Mouse (Mus musculus) telencephalon, adult 2 months (tissue): ENCODE measurements at regions not wholly inside any gene's neighbourhood (a gene's known extent, or its start where the extent isn't known, plus 50 kb on each side); places are given as distances from the start of the nearest gene placed in this dataset.

Experiments used
- DNase-seq: peaks from one replicate; pipeline ENCODE4 v3.0.0-alpha.2; 2011; ENCODE audit warnings: low read depth, low spot score

DNA sequence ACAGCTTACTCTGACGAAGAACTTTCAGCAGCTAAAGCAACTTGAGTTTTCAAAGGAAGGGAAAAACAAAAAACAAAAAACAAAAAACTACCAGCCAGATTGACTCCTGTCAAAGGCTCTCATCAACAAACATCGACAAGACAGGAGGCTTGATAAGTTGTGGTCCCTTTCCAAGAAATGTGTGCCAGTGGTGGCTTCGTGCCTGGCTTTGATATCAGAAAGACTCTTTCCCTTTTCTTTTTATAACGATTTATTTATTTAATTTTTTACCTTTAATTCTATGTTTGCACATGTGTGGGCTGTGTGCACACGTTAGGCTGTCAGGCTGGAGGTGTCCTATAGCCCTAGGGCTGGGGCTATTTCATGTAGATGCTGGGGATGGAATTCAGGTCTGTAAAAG, 60.4 kb downstream of the Dact1 start:
- no peak for DNase-seq

DNA sequence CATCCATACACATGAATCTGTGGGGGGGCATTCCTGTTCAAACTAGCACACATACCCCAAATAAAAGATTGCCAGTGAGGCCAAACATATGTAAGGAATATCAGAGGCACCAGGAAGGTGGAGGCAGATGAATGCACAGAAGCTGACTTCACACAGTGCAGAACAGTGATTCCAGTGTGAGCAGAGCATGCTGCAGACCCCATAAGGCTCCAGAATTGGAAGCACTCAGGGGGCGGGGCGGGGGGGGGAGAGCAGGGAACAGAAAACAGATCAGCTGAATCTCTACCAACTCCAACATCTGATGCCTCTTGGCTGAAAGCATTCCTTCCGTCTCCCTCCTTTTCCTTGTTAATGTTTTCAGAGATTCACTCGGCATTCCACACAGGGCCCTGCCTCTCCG, 62.3 kb downstream of the Dact1 start:
- DNase-seq, result no peak

DNA sequence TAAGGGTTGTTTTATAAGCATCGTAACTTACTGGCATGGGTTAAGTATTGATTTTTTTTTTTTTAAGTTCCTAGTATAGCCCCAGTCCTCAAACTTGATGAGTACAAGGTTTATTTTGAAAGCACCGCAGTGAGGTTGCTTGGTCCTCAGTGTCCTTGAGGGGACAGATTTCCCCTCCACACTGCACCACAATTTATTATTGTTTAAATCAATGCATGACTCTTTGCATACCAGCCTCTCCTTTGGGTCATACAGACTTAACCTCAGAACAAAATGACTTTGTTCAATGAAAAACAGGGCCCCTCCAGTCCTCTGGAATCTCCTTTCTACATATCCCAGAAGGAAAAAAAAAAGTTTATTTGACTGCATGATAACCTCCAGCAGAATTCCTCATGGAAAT, 63.9 kb downstream of the Dact1 start:
- DNase-seq, result no peak

GRCm38 (mm10) chr12:71376446-71376845, 66.8 kb downstream of the Dact1 start:
- no peak for DNase-seq

DNA sequence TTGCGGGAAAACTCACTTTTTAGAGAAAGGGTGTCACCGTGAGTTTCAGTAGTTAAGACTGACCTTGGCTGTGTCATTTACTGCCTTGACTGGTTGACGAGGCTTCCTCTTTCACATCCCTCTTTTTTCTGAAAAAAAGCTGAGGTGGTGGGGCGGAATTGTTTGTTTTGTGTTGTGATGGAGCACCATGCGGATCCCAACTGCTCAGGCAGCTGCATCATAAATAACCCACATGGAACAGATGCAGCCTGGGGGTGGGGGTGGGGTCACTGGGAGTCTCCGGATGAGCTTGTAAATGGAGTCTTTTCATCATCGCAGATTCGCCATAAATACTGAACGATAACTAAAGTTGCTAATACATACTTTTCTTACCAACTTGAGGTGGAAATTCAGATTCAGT, 67.3 kb downstream of the Dact1 start:
- DNase-seq, result no peak

GRCm38 (mm10) chr12:71379626-71380423, 70.1 kb downstream of the Dact1 start:
- no peak for DNase-seq

- DNase-seq, result no peak
Measured at GRCm38 (mm10) chr12:71380424-71380761, 70.7 kb downstream of the Dact1 start.

DNA sequence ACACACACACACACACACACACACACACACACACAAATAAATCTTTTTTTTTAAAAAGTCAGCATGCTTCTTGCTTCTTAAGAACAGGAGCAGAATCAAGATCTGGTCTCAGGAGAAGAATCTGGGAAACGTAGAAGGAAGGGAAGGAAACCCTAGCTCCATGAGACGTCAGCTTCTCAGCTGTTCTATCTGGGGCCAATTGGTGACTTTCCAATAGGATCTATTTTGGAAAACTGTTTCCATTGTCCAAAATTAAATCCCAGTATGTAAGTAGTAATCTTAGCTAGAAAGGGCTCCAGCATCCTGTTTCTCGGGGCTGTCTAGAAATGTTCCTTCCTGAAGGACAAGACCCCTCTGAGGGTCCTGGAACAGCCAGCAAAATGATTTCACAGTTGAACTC, 76.6 kb downstream of the Dact1 start:
- no peak for DNase-seq

DNA sequence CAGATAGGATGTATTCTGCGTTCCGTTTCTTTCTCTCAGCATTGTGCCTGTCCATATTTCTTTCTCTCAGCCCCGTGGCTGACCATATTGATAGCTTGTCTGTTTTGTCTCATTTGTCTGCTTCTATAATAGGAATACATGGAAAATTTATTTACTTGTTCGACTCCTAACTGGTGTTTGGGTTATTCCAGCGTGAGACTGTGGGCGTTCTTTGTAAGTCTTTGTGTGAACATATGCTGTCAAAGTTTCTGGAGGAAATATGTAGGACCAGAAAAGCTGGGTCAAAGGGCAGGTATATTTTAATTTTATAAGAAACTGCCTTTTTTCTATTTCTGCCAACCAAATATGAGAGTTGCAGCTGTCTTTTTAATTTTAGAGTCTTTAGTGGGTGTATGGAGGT, 81.8 kb downstream of the Dact1 start:
- peak; percentile 38 for DNase-seq

DNA sequence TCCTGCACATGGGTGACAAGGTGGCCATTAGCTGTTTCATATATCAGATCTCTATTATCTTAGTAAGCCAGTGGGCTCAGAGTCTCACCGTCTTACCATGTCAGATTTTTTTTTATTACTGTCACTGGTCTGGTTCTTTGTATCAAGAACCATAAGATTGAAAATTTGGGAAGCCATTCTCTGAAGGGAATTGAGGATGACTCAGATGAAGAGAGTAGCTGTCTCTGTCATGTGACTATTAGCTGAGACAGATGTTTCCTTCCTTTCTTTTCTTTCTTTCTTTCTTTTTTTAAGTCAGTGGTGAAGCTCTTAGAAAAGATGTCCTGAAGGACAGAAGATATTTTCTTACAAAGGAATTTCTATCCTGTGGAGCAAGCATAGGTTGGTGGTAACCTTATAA, 84.1 kb downstream of the Dact1 start:
- DNase-seq, result no peak

DNA sequence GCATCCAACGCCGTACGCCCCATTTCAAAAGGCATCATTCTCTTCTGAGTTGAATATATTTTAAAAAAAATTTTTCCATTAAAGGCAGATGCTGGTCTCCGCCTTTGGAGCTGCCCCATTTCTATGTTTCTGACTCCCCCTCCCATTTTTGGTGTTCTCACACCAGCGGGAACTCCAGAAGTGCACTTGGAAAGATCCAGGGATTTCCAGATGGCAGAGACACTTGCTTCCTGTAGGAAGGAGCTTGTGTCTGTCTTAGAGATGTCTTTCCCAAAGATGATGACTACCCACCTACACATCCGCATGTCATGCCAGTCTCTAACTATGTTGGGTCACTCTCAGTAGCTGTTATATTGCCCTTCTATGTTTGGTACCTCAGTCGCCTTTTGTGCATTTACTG, 87.8 kb downstream of the Dact1 start:
- DNase-seq, result no peak

GRCm38 (mm10) chr12:71398701-71399100, 89.0 kb downstream of the Dact1 start:
- no peak for DNase-seq

DNA sequence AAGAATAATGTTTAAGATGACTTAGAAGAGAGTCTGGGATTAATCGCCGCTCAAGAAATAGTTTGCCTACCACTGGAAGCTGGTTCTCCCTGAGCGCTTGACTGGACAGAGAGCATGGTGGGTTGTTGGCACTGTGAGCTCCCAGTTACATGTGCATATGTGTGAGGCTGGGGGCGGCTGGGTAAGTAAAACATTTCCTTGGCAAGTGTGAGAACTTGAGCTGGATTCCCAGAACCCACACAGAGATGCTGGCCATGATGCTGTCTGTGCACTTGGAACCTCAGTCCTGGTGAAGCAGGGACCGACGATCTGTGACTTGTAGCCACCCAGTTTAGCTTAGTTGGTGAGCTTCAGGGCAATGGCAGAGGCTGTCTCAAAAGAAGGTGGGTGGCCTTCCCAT, 90.5 kb downstream of the Dact1 start:
- DNase-seq, result no peak

DNA sequence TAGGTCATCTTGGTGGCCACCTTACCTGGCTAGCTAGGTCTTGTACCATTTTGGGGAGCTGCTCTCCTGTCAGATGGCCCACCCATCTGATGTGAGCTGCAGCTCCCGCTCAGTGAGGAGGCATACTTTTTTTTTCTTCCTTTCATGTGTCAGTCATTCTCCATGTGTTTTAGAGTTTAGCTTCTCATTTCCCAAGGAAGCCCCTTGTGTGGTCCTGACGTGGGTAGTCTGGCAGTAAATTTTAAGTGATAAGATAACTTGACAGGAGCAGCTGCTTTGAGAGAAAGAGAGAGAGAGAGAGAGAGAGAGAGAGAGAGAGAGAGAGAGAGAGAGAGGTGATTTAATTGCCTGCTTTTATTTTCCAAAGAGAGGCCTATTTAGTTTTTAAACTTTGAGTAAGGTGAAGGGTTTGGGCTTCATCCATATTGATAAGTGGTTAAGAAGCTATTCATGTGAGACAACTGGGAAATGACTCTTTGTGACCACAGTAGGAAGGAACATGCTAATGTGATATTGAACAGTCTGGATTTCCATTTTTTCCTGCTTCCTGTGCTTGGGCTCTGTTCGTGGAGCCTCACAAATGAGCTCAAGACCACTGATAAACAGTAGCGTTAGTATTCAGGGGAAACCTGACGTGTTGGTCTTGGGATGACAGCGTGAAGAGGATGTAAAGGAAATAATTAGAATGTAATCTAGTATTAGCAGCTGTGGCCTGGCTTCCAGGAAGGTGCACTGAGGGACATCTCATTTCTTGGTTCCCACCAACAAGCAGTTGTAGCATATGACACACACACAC, 92.1 kb downstream of the Dact1 start:
- no peak for DNase-seq

DNA sequence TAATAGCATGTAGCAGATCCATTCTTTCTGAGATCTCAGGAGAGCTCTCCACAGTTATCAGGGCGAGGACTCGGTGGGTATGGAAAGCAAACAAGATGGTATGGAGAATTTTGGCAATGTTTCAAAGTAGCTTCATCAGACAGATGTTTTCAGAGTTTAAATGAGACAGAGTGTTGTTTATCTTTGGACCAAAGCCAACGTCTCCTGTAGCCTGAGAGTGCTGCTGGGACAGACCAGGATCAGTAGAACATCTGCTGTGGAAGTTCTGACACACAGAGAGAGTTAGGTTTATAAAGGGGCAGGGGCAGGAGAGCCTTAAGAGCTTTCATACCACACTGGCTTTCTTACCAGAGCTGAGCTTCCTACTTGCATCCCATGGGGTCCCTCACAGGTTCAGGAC, 97.6 kb downstream of the Dact1 start:
- no peak for DNase-seq

DNA sequence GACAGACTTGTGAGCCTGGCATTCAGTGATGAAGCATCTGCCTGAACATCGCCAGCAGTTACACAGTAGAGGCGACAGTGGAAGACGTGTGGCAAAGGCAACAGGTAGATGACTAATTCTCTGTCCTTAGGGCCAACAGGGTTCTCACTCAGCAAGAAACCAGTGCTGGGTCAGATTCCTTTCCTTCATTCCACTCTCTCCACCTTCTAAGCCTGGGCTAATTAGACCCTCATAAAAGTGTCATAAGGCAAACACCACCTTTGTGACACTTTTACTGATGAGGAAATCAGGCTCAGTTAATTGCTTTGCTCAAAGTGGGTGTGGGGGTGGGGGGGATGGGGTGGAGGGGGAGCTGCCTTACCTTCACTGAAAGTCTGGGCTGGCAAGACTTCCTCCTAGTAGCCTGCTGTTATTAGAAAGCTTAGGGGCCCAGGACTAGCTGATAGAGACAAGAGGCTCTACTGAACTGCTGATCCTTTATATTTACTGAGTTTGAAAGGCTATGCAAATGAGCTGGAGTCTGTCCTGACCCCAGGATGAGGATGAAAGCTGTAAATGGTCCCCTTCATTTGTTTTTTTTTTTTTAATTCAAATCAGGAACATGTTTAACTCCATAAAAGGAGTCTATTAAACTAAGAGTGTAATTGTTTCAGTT, 98.8 kb downstream of the Dact1 start:
- no peak for DNase-seq

GRCm38 (mm10) chr12:71412331-71412730, 102.6 kb downstream of the Dact1 start:
- no peak for DNase-seq

GRCm38 (mm10) chr12:71416968-71417367, 107.3 kb downstream of the Dact1 start:
- DNase-seq, result no peak

DNA sequence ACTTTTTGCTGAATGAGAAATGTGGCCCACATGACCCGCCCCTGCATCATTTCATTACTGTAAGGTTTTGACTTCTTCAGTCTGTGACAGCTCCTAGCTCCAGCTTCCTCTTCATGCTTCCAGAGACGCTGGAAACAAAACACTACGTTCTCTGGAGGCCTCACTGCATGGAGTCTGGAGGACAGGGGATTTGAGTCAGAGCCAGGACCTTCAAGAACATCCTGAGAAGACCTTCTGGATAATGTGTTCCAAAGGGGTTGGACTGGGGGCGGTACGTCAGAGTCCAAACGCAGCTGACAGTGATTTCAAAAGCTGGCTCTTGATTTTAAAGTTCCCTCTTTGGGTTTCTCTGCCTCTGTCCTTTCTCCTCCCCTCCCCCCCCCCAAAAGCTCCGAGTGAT, 108.5 kb downstream of the Dact1 start:
- DNase-seq, result no peak

- DNase-seq, result no peak
Measured at GRCm38 (mm10) chr12:71419161-71419560, 109.5 kb downstream of the Dact1 start.

DNA sequence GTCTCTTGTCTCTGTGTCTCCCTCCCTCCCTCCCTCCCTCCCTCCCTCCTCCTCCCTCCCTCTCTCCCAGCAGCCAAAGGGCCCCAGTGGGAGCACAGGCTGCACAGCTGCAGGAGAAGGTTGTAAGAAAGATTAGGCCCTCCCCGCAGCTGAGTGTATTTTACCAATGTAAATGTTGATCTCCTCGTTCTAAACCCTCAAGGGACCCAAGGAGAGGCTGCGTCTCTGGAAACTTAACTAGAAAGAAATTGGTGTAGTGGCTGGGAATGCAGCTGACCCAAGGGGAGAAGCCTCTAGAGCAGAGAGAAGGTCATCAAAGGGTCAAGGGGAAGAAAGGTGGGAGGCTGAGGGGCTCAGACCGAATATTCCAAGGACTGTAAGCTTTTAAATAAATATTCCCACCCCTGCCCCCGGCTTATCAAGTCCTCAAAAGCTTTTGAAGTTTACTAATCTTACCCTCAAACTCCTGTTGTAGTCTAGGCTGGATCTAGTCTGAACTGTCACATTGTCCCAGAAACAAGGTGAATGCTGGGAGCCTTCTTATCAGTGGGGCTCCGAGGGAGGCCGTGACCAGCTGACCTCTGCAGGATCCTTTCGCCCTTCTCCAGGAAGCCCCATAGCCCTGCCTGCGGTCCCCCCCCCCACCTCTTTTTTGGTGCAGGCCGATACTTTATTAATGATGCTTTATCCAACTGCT, 116.5 kb downstream of the Dact1 start:
- DNase-seq, result no peak

- DNase-seq, result no peak
Measured at GRCm38 (mm10) chr12:71427974-71428373, 118.3 kb downstream of the Dact1 start.
